Mouse (Mus musculus) stomach, postnatal 0 days (tissue): Measurements from ENCODE around the gene Isy1.

Experiments used
- CTCF ChIP-seq: IDR thresholded peaks from 2 replicates; pipeline ENCODE4 v1.5.1; 2016; ENCODE audit warnings: antibody characterized with exemption, low read depth, mild to moderate bottlenecking, moderate library complexity
- EP300 ChIP-seq: optimal IDR thresholded peaks from 2 replicates; pipeline ENCODE3; 2016; ENCODE audit warnings: antibody characterized with exemption

- no peak for TF ChIP-seq CTCF
- TF ChIP-seq EP300: no peak
These were observed 48.8 kb downstream of the Isy1 start for GRCm38 (mm10) chr6:87789791-87790190.
